Mouse (Mus musculus) midbrain, embryonic 11.5 days (tissue): ENCODE results near the gene Olfr1086. TPM values are rescaled to one million over a fixed set of nuclear protein-coding genes. Genes with fewer than 3 reads are reported as not detected.
"Not testable (repeated sequence)": the region's sequence is repeated elsewhere in the genome, so short reads cannot be mapped to it uniquely, and the experiment has no call there.

Source experiments
- ATAC-seq: fragments of 200-750 bp; cut with Nextera tagmentation; 2 replicates; pipeline ENCODE4 v1.8.0; 2017; ENCODE audit warnings: moderate TSS enrichment, moderate library complexity; ENCODE audit not compliant: low FRiP score
- DNase-seq: peaks from one replicate; pipeline ENCODE4 v3.0.0; 2015; ENCODE audit warnings: low spot score; ENCODE audit errors: missing footprints
- H3K27ac ChIP-seq: fragments of 300-500 bp; sonication (generic); 2 replicates; pipeline ENCODE4 v1.5.1; 2014; ENCODE audit warnings: low read depth, low read length
- H3K27me3 ChIP-seq: fragments of 300-500 bp; sonication (generic); 2 replicates; pipeline ENCODE4 v1.6.1; 2014; ENCODE audit warnings: mild to moderate bottlenecking, low read length, moderate library complexity, mixed read lengths; ENCODE audit not compliant: control insufficient read depth, insufficient read depth
- H3K36me3 ChIP-seq: fragments of 300-500 bp; sonication (generic); 2 replicates; pipeline ENCODE4 v1.6.1; 2014; ENCODE audit warnings: mild to moderate bottlenecking, low read length, moderate library complexity, mixed read lengths; ENCODE audit not compliant: control insufficient read depth, insufficient read depth
- H3K4me1 ChIP-seq: fragments of 300-500 bp; sonication (generic); 2 replicates; pipeline ENCODE4 v1.6.1; 2014; ENCODE audit warnings: low read length; ENCODE audit not compliant: control insufficient read depth, insufficient read depth
- H3K4me2 ChIP-seq: fragments of 300-500 bp; sonication (generic); 2 replicates; pipeline ENCODE4 v1.6.1; 2014; ENCODE audit warnings: mild to moderate bottlenecking, moderate library complexity
- H3K4me3 ChIP-seq: fragments of 300-500 bp; sonication (generic); 2 replicates; pipeline ENCODE4 v1.5.1; 2014; ENCODE audit warnings: low read depth, low read length
- H3K9ac ChIP-seq: fragments of 300-500 bp; sonication (generic); 2 replicates; pipeline ENCODE4 v1.6.1; 2014; ENCODE audit warnings: low read length
- H3K9me3 ChIP-seq: fragments of 300-500 bp; sonication (generic); 2 replicates; pipeline ENCODE4 v1.6.1; 2016; ENCODE audit warnings: low read length; ENCODE audit not compliant: control insufficient read depth
- WGBS: fragments of 180-500 bp; shearing (Covaris S2); extraction: QIAGEN DNeasy Blood & Tissue Kit; methylation state at CpG from one replicate; pipeline ENCODE4 v1.1.7; 2014; 5-methylcytosine and 5-hydroxymethylcytosine counted together
- polyA plus RNA-seq: library from polyadenylated mRNA; unstranded; fragments of >200 nt; fragmentation: Nextera tagmentation; extraction: Ambion mirVana; gene quantifications from 2 replicates; pipeline ENCODE4 v1.2.1, GENCODE M21; 2014

Gene Olfr1086
- not detected in 2 replicates for polyA plus RNA-seq

GRCm38 (mm10) chr2:86679992-86680391, at the start of gene Olfr1086:
Gene Olfr1086, minus strand, starts transcription at chr2:86680092.
- ATAC-seq (no peak), DNase-seq (no peak)
- no peaks in the 10 kb centered on the region for H3K4me1 ChIP-seq
- no peaks in the 10 kb centered on the region for H3K36me3 ChIP-seq
- no peaks in the 10 kb centered on the region for H3K27me3 ChIP-seq
- WGBS, result 78% methylated on average over 2 of the region's 2 CpGs
- H3K4me2 ChIP-seq, result no peak within 1 kb of the TSS
- no peak within 1 kb of the TSS for H3K4me3 ChIP-seq
- H3K27ac ChIP-seq, result no peak within 1 kb of the TSS
- H3K9ac ChIP-seq, result no peak within 1 kb of the TSS
- H3K9me3 ChIP-seq, result no peaks in the 10 kb centered on the region

GRCm38 (mm10) chr2:86698295-86698694, 18.4 kb upstream of the Olfr1086 start, which contains the start of gene Olfr1087:
Gene Olfr1087, minus strand, starts transcription at chr2:86698395.
- Histone ChIP-seq H3K9ac (no peak within 1 kb of the TSS), H3K27ac (no peak within 1 kb of the TSS), H3K4me1 (no peaks in the 10 kb centered on the region), H3K27me3 (no peaks in the 10 kb centered on the region), H3K4me3 (no peak within 1 kb of the TSS), H3K4me2 (no peak within 1 kb of the TSS), H3K9me3 (no peaks in the 10 kb centered on the region), H3K36me3 (no peaks in the 10 kb centered on the region)
- ATAC-seq (no peak), DNase-seq (no peak)

GRCm38 (mm10) chr2:86661919-86662318, 18.0 kb downstream of the Olfr1086 start, which contains the start of gene Olfr1085:
Gene Olfr1085, minus strand, starts transcription at chr2:86662019.
- ATAC-seq, result no peak

GRCm38 (mm10) chr2:86639625-86640024, 40.3 kb downstream of the Olfr1086 start, which contains the start of gene Olfr1084:
Gene Olfr1084, minus strand, starts transcription at chr2:86639725.
- not testable (repeated sequence) for H3K4me3 ChIP-seq, H3K27ac ChIP-seq, DNase-seq, ATAC-seq, H3K4me2 ChIP-seq, H3K9me3 ChIP-seq, H3K4me1 ChIP-seq, H3K9ac ChIP-seq, H3K36me3 ChIP-seq, H3K27me3 ChIP-seq
- 91% methylated on average over 1 of the region's 1 CpGs for WGBS

More at GRCm38 (mm10) chr2:86661919-86662318, 18.0 kb downstream of the Olfr1086 start, which contains the start of gene Olfr1085:
- WGBS, result 36% methylated on average over 1 of the region's 1 CpGs
- H3K4me3 ChIP-seq, result no peak within 1 kb of the TSS
- DNase-seq, result no peak
- no peak within 1 kb of the TSS for H3K4me2 ChIP-seq
- no peaks in the 10 kb centered on the region for H3K36me3 ChIP-seq
- H3K9ac ChIP-seq, result no peak within 1 kb of the TSS
- no peaks in the 10 kb centered on the region for H3K27me3 ChIP-seq
- no peak within 1 kb of the TSS for H3K27ac ChIP-seq
- no peaks in the 10 kb centered on the region for H3K9me3 ChIP-seq
- no peaks in the 10 kb centered on the region for H3K4me1 ChIP-seq

Other genes starting within 250 kb of the Olfr1086 start
- not detected in 2 replicates for gene Olfr1065, start 229.5 kb downstream of the Olfr1086 start, polyA plus RNA-seq
- not detected in 2 replicates for gene Olfr1066, start 223.8 kb downstream of the Olfr1086 start, polyA plus RNA-seq
- not detected in 2 replicates for gene Olfr228, start 192.7 kb downstream of the Olfr1086 start, polyA plus RNA-seq
- not detected in 2 replicates for gene Olfr1076, start 171.6 kb downstream of the Olfr1086 start, polyA plus RNA-seq
- not detected in 2 replicates for gene Olfr1079, start 137.6 kb downstream of the Olfr1086 start, polyA plus RNA-seq
- not detected in 2 replicates for gene Olfr1080, start 121.9 kb downstream of the Olfr1086 start, polyA plus RNA-seq
- gene Olfr1082, start 81.1 kb downstream of the Olfr1086 start, polyA plus RNA-seq, result not detected in 2 replicates
- gene Olfr1084, start 40.4 kb downstream of the Olfr1086 start, polyA plus RNA-seq, result not detected in 2 replicates
- gene Olfr1085, start 18.1 kb downstream of the Olfr1086 start, polyA plus RNA-seq, result not detected in 2 replicates
- gene Olfr1087, start 18.3 kb upstream of the Olfr1086 start, polyA plus RNA-seq, result not detected in 2 replicates
- gene Olfr1089, start 53.6 kb upstream of the Olfr1086 start, polyA plus RNA-seq, result not detected in 2 replicates
- not detected in 2 replicates for gene Olfr1090, start 78.9 kb upstream of the Olfr1086 start, polyA plus RNA-seq
- gene Olfr1093, start 102.4 kb upstream of the Olfr1086 start, polyA plus RNA-seq, result not detected in 2 replicates
- gene Olfr141, start 129.9 kb upstream of the Olfr1086 start, polyA plus RNA-seq, result not detected in 2 replicates
- gene Olfr1094, start 144.6 kb upstream of the Olfr1086 start, polyA plus RNA-seq, result not detected in 2 replicates
- gene Olfr1095, start 171.6 kb upstream of the Olfr1086 start, polyA plus RNA-seq, result not detected in 2 replicates
- not detected in 2 replicates for gene Gm13723, start 194.7 kb upstream of the Olfr1086 start, polyA plus RNA-seq
- gene Olfr1097, start 212.1 kb upstream of the Olfr1086 start, polyA plus RNA-seq, result not detected in 2 replicates
- gene Olfr1098, start 244.5 kb upstream of the Olfr1086 start, polyA plus RNA-seq, result not detected in 2 replicates